Mouse (Mus musculus) forebrain, postnatal 0 days (tissue): Measurements from ENCODE around the gene Zfp853. TPM values are rescaled to one million over a fixed set of nuclear protein-coding genes. Genes with fewer than 3 reads are reported as not detected.

Source experiments
- ATAC-seq: fragments of 200-750 bp; cut with Nextera tagmentation; 2 replicates; pipeline ENCODE4 v1.8.0; 2017; ENCODE audit warnings: mild to moderate bottlenecking, moderate library complexity
- DNase-seq: peaks from one replicate; pipeline ENCODE4 v3.0.0-alpha.2; 2015
- H3K27ac ChIP-seq: fragments of 300-500 bp; sonication (generic); 2 replicates; pipeline ENCODE4 v1.5.1; 2014; ENCODE audit warnings: low read depth, mild to moderate bottlenecking, antibody characterized with exemption, low read length, moderate library complexity, mixed read lengths
- H3K27me3 ChIP-seq: fragments of 300-500 bp; sonication (generic); 2 replicates; pipeline ENCODE4 v1.6.1; 2014; ENCODE audit warnings: mild to moderate bottlenecking, low read length, mixed read lengths; ENCODE audit not compliant: insufficient read depth
- H3K36me3 ChIP-seq: fragments of 300-500 bp; sonication (generic); 2 replicates; pipeline ENCODE4 v1.6.1; 2014; ENCODE audit warnings: mild to moderate bottlenecking, moderate library complexity; ENCODE audit not compliant: insufficient read depth
- H3K4me1 ChIP-seq: fragments of 300-500 bp; sonication (generic); 2 replicates; pipeline ENCODE4 v1.6.1; 2014; ENCODE audit warnings: antibody characterized with exemption; ENCODE audit not compliant: insufficient read depth
- H3K4me2 ChIP-seq: fragments of 300-500 bp; sonication (generic); 2 replicates; pipeline ENCODE4 v1.6.1; 2014; ENCODE audit warnings: low read depth, mild to moderate bottlenecking, moderate library complexity
- H3K4me3 ChIP-seq: fragments of 300-500 bp; sonication (generic); 2 replicates; pipeline ENCODE4 v1.5.1; 2014; ENCODE audit warnings: low read depth, low read length, mixed read lengths
- H3K9ac ChIP-seq: fragments of 300-500 bp; sonication (generic); 2 replicates; pipeline ENCODE4 v1.6.1; 2014; ENCODE audit warnings: mild to moderate bottlenecking
- H3K9me3 ChIP-seq: fragments of 300-500 bp; sonication (generic); 2 replicates; pipeline ENCODE4 v1.6.1; 2016; ENCODE audit warnings: low read length
- CTCF ChIP-seq: sonication (generic); IDR thresholded peaks from 2 replicates; pipeline ENCODE4 v1.5.1; 2016; ENCODE audit warnings: antibody characterized with exemption, control low read depth, low read depth
- WGBS: fragments of 180-500 bp; shearing (Covaris S2); extraction: QIAGEN DNeasy Blood & Tissue Kit; methylation state at CpG from one replicate; pipeline ENCODE4 v1.1.7; 2014; 5-methylcytosine and 5-hydroxymethylcytosine counted together
- polyA plus RNA-seq: library from polyadenylated mRNA; unstranded; fragments of >200 nt; fragmentation: Nextera tagmentation; extraction: Ambion mirVana; gene quantifications from 2 replicates; pipeline ENCODE4 v1.2.1, GENCODE M21; 2015
- total RNA-seq: library from RNA; depleted of rRNA; stranded (reverse); fragments of >200 nt; gene quantifications from 2 replicates; pipeline ENCODE4 v1.2.3, GENCODE M21; 2014

The Zfp853 gene
- total and polyA plus RNA-seq, 2 experiments from 2014 or later, result 0.23 to 16.5 TPM

DNA sequence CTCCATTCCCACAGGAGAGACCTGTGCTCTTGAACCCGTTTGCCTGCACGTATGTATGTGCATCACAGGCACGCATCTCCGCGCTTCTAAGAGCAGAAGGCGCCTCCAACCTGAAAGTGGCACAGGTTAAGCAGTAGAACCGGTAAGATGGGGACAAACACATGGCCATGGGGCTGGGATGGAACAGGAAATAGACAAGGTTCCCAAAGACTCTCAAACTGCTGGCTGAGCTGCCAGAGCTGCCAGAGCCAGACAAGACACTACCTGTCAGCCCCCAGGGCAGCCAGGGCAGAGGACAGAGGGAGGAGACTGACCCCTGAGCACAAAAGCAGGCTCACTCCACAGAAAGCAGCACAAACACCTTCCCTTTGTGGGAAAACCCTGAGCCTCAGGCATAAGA lies 16.5 kb upstream of the Zfp853 start:
- 97% methylated on average over 7 of the region's 7 CpGs for WGBS
- Histone ChIP-seq H3K9me3 (no peaks in the 10 kb centered on the region), H3K9ac (no peak overlapping the region), H3K4me1 (peaks cover 7% of the 10 kb centered on the region; the same call in 1 of the 2 replicates), H3K4me3 (no peak overlapping the region), H3K27me3 (no peaks in the 10 kb centered on the region), H3K36me3 (peaks cover 72% of the 10 kb centered on the region), H3K27ac (no peak overlapping the region), H3K4me2 (no peak overlapping the region)
- DNase-seq (no peak), ATAC-seq (no peak)
- TF ChIP-seq CTCF, result no peak

DNA sequence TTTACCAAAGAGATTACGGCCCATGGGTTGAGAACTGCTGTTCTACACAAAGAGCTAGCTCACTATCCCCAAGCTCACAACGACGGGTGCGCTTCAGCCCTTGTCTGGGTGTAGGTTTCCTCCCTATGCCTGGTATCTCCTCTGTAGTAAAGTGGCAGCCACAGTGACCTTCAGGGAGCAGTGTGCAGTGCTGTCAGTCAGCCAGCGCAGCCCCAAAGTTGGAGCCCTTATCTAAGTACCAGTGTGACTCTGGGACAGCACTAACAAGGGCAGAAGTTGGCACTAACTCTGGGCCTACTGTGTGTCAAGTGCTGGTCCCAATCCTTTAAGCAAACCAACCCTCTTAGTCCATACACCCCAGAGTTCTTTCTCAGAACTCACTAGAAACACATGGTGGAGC lies 15.4 kb upstream of the Zfp853 start:
- Histone ChIP-seq H3K4me2 (no peak overlapping the region), H3K9ac (no peak overlapping the region), H3K9me3 (no peaks in the 10 kb centered on the region), H3K27ac (no peak overlapping the region), H3K4me1 (peaks cover 5% of the 10 kb centered on the region; the same call in 1 of the 2 replicates), H3K27me3 (no peaks in the 10 kb centered on the region), H3K4me3 (no peak overlapping the region), H3K36me3 (peaks cover 80% of the 10 kb centered on the region)
- no peak for TF ChIP-seq CTCF
- WGBS, result 95% methylated on average over 5 of the region's 5 CpGs
- ATAC-seq (no peak), DNase-seq (no peak)

DNA sequence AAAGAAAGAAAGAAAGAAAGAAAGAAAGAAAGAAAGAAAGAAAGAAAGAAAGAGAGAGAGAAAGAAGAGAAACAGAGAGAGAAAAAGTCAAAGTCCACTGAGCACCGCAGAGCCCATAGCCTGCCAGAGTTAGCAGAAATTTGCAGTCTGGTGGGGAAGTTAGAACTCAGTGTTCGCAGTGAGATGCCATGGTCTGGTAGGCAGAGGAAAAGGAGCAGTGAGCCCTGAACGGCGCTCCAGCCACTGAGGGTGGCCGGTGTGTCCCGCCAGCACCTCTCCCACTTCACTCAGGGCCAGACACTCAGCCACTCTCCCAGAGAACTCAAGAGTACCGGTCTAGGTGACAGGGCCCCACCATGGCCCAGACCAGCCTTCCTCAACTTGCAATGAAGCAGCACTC lies 10.8 kb upstream of the Zfp853 start:
- Histone ChIP-seq H3K4me1 (no peaks in the 10 kb centered on the region), H3K9me3 (no peaks in the 10 kb centered on the region), H3K27me3 (no peaks in the 10 kb centered on the region), H3K9ac (no peak overlapping the region), H3K4me3 (no peak overlapping the region), H3K27ac (no peak overlapping the region), H3K4me2 (no peak overlapping the region), H3K36me3 (peaks cover 84% of the 10 kb centered on the region)
- no peak for TF ChIP-seq CTCF
- ATAC-seq (no peak), DNase-seq (no peak)
- 90% methylated on average over 7 of the region's 7 CpGs for WGBS

DNA sequence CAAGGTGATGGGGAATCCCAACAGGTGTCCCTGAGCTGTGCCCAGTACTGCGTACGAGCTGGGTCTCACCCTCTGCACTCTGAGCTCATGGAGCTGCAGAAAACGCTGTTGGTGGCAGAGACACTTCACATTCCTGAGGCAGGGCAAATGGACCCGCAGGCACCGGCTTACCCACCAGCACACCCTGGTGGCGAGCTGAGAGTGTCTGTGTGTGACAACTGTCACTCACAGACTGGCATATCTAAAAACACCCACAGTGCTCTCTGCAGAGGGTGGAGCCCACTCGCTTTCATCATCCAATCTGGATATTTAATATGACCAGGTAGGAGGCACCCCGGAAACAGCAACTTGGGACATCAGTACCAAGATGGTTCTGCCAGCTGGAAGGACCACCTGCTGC lies 7.9 kb upstream of the Zfp853 start:
- Histone ChIP-seq H3K27ac (no peak overlapping the region), H3K9ac (no peak overlapping the region), H3K36me3 (peaks cover 59% of the 10 kb centered on the region), H3K4me3 (no peak overlapping the region), H3K4me1 (no peaks in the 10 kb centered on the region), H3K4me2 (no peak overlapping the region), H3K27me3 (no peaks in the 10 kb centered on the region), H3K9me3 (no peaks in the 10 kb centered on the region)
- ATAC-seq (no peak), DNase-seq (no peak)
- TF ChIP-seq CTCF, result peak; percentile 56
- WGBS, result 80% methylated on average over 8 of the region's 8 CpGs

GRCm38 (mm10) chr5:143299686-143300085 lies 6.3 kb upstream of the Zfp853 start:
- TF ChIP-seq CTCF, result peak; percentile 80
- H3K9me3 ChIP-seq, result no peaks in the 10 kb centered on the region
- no peak overlapping the region for H3K4me3 ChIP-seq
- H3K27me3 ChIP-seq, result no peaks in the 10 kb centered on the region
- 91% methylated on average over 4 of the region's 4 CpGs for WGBS
- no peaks in the 10 kb centered on the region for H3K4me1 ChIP-seq
- H3K4me2 ChIP-seq, result no peak overlapping the region
- H3K27ac ChIP-seq, result no peak overlapping the region
- no peak for ATAC-seq
- no peak overlapping the region for H3K9ac ChIP-seq
- peak; percentile 60 for DNase-seq
- peaks cover 43% of the 10 kb centered on the region for H3K36me3 ChIP-seq

GRCm38 (mm10) chr5:143298391-143298790 lies 5.0 kb upstream of the Zfp853 start:
- 94% methylated on average over 7 of the region's 7 CpGs for WGBS
- H3K9me3 ChIP-seq, result no peaks in the 10 kb centered on the region
- TF ChIP-seq CTCF, result peak; percentile 39
- no peaks in the 10 kb centered on the region for H3K27me3 ChIP-seq
- DNase-seq (no peak), ATAC-seq (no peak)
- H3K27ac ChIP-seq, result no peak overlapping the region
- H3K4me1 ChIP-seq, result no peaks in the 10 kb centered on the region
- H3K36me3 ChIP-seq, result peaks cover 34% of the 10 kb centered on the region
- no peak overlapping the region for H3K9ac ChIP-seq
- H3K4me3 ChIP-seq, result no peak overlapping the region
- H3K4me2 ChIP-seq, result no peak overlapping the region

GRCm38 (mm10) chr5:143297986-143298385 lies 4.6 kb upstream of the Zfp853 start:
- TF ChIP-seq CTCF, result no peak
- H3K9ac ChIP-seq, result no peak overlapping the region

More at GRCm38 (mm10) chr5:143297986-143298385, 4.6 kb upstream of the Zfp853 start:
- WGBS, result 87% methylated on average over 9 of the region's 9 CpGs
- H3K4me2 ChIP-seq, result no peak overlapping the region
- H3K36me3 ChIP-seq, result peaks cover 30% of the 10 kb centered on the region
- H3K27ac ChIP-seq, result no peak overlapping the region
- no peak overlapping the region for H3K4me3 ChIP-seq
- DNase-seq (no peak), ATAC-seq (no peak)
- H3K9me3 ChIP-seq, result no peaks in the 10 kb centered on the region
- no peaks in the 10 kb centered on the region; the same call in 1 of the 2 replicates for H3K27me3 ChIP-seq
- no peaks in the 10 kb centered on the region for H3K4me1 ChIP-seq
